Comparison of ENCODE assay signal across 12 mouse cellular contexts in genomic region chr5:130141138-130141537, GRCm38 (mm10).
"Had no signal": no experiment of that assay in that cellular context is flagged by ENCODE, and none has a peak within 500 bp of the region (broad histone marks: within the 10 kb centered on the region; RNA-seq: fewer than 3 reads in every experiment).

No protein-coding gene starts in this region.

- H3K9me3 ChIP-seq: limb, embryonic 12.5 days; midbrain, embryonic 13.5 days; neural tube, embryonic 15.5 days had no signal

- H3K27me3 ChIP-seq: limb, embryonic 12.5 days; midbrain, embryonic 13.5 days; neural tube, embryonic 15.5 days had no signal

- H3K36me3 ChIP-seq: neural tube, embryonic 15.5 days had no signal

- H3K4me3 ChIP-seq: limb, embryonic 12.5 days; midbrain, embryonic 13.5 days; myocyte; neural tube, embryonic 15.5 days had no signal

- DNase-seq: kidney, postnatal 36 days; layer of hippocampus, adult 9-11 months; layer of hippocampus, postnatal 36 days; lung, adult 18-20 months; thymus, adult 2 months; thymus, postnatal 25 days had no signal

- H3K27ac ChIP-seq: kidney, postnatal 0 days; limb, embryonic 12.5 days; liver, embryonic 14.5 days; midbrain, embryonic 13.5 days; neural tube, embryonic 15.5 days had no signal

- H3K9ac ChIP-seq: limb, embryonic 12.5 days; liver, embryonic 14.5 days; midbrain, embryonic 13.5 days; neural tube, embryonic 15.5 days had no signal

- ATAC-seq: midbrain, embryonic 13.5 days had no signal

- H3K4me2 ChIP-seq: limb, embryonic 12.5 days; midbrain, embryonic 13.5 days; neural tube, embryonic 15.5 days had no signal
